11 mouse cellular contexts compared by ENCODE assay signal in genomic region chr12:8345539-8345938, GRCm38 (mm10). TPM values are rescaled to one million over a fixed set of nuclear protein-coding genes. Genes with fewer than 3 reads are reported as not detected.
DNase-seq lines count a peak whose midpoint lies in the region; ATAC-seq and TF ChIP-seq lines count a peak whose summit lies in the region.
"Had no signal": no experiment of that assay in that cellular context is flagged by ENCODE, and none has a peak within 500 bp of the region (broad histone marks: within the 10 kb centered on the region; RNA-seq: fewer than 3 reads in every experiment).

No protein-coding gene starts in this region.

- TF ChIP-seq EP300 in heart, adult 2 months (IDR thresholded peaks at IDR 0.05; ENCODE audit: insufficient read depth, low read depth, low read length): no peak

- peaks cover 42% of the 10 kb centered on the region for H3K4me1 ChIP-seq in heart, adult 2 months (ENCODE audit: control insufficient read depth, insufficient read depth, low read length)
- peaks cover 16% of the 10 kb centered on the region; the same call in 1 of the 2 replicates for H3K4me1 ChIP-seq in liver, embryonic 13.5 days (replicated peaks)
- H3K4me1 ChIP-seq: forebrain, embryonic 15.5 days had no signal

- no peak overlapping the region for H3K4me3 ChIP-seq in heart, adult 2 months
- H3K4me3 ChIP-seq in layer of hippocampus, adult 2 months: no peak overlapping the region
- no peak overlapping the region for H3K4me3 ChIP-seq in liver, embryonic 13.5 days (replicated peaks)
- H3K4me3 ChIP-seq: forebrain, embryonic 15.5 days had no signal

- intact Hi-C loops in heart, adult 2 months (cut with DNase I): no loop called here
- intact Hi-C loops in heart, postnatal 36 days (cut with DNase I): no loop called here
- intact Hi-C loops in left cerebral cortex, postnatal 10 days (cut with DNase I): no loop called here

- H3K9me3 ChIP-seq in liver, embryonic 13.5 days (replicated peaks): no peaks in the 10 kb centered on the region
- H3K9me3 ChIP-seq: forebrain, embryonic 15.5 days had no signal

- H3K9ac ChIP-seq in heart, adult 2 months (ENCODE audit: low read depth, low read length): peak overlapping the region; percentile 1
- no peak overlapping the region for H3K9ac ChIP-seq in liver, embryonic 13.5 days
- H3K9ac ChIP-seq: forebrain, embryonic 15.5 days had no signal

- no peaks in the 10 kb centered on the region for H3K79me2 ChIP-seq in heart, adult 2 months (replicated peaks; ENCODE audit: control insufficient read depth, insufficient read depth, low read length)

- H3K27me3 ChIP-seq in heart, adult 2 months (ENCODE audit: control insufficient read depth, insufficient read depth, low read length): no peaks in the 10 kb centered on the region
- no peaks in the 10 kb centered on the region for H3K27me3 ChIP-seq in liver, embryonic 13.5 days
- H3K27me3 ChIP-seq: forebrain, embryonic 15.5 days had no signal

- ATAC-seq in common myeloid progenitor, adult 5-6 weeks (replicated peaks; ENCODE audit: low read depth, poor library complexity, severe bottlenecking): peak; percentile 7
- no peak for ATAC-seq in liver, embryonic 13.5 days (ENCODE audit: low read depth)
- ATAC-seq: forebrain, embryonic 15.5 days had no signal

- no peak for TF ChIP-seq POLR2A in heart, adult 2 months (IDR thresholded peaks at IDR 0.05; ENCODE audit: insufficient read depth, low read depth, low read length)

- WGBS in heart, adult 2 months: 94% methylated on average over 5 of the region's 5 CpGs
- 75% methylated on average over 5 of the region's 5 CpGs for WGBS in liver, embryonic 13.5 days (ENCODE audit: insufficient replicate concordance)

- H3K36me3 ChIP-seq in heart, adult 2 months (ENCODE audit: control insufficient read depth, insufficient read depth, low read length): peaks cover under 1% of the 10 kb centered on the region; the same call in 1 of the 2 replicates
- no peaks in the 10 kb centered on the region for H3K36me3 ChIP-seq in liver, embryonic 13.5 days

- no peak overlapping the region for H3K4me2 ChIP-seq in liver, embryonic 13.5 days
- H3K4me2 ChIP-seq: forebrain, embryonic 15.5 days had no signal

- peak overlapping the region; percentile 80 for H3K27ac ChIP-seq in heart, adult 2 months
- peak overlapping the region; percentile 84 for H3K27ac ChIP-seq in layer of hippocampus, adult 2 months
- peak overlapping the region; percentile 77 for H3K27ac ChIP-seq in liver, embryonic 13.5 days
- H3K27ac ChIP-seq: forebrain, embryonic 15.5 days had no signal

- TF ChIP-seq CTCF in heart, adult 2 months (IDR thresholded peaks at IDR 0.05): no peak
- TF ChIP-seq CTCF in layer of hippocampus, adult 2 months (conservative IDR thresholded peaks at IDR 0.05): no peak

- no peak for DNase-seq in heart, adult 2 months
- no peak for DNase-seq in heart, postnatal 36 days
- no peak for DNase-seq in layer of hippocampus, adult 2 months (ENCODE audit: low spot score in 2 of 2)
- no peak for DNase-seq in layer of hippocampus, postnatal 36 days
- DNase-seq in liver, embryonic 13.5 days: no peak
- DNase-seq in urinary bladder, postnatal 36 days (ENCODE audit: low spot score in 2 of 2): no peak
- no peak for DNase-seq in left cerebral cortex, postnatal 10 days (ENCODE audit: extremely low spot score in 1 of 2, low spot score in 2 of 2)

RNA-seq across cellular contexts. Expression of gene Hs1bp3, which starts 32.3 kb away (rescaled TPM):
- total RNA-seq in heart, adult 2 months (2021): 10 to 100 TPM; 12.7 to 13.8 TPM
- 17.3 and 20.5 TPM in 2 replicates for polyA plus RNA-seq in heart, adult 2 months (2012; rRNA removed)
- 10 to 100 TPM; 15.9 to 18.0 TPM for total RNA-seq in heart, postnatal 36 days (2021)
- total RNA-seq in layer of hippocampus, adult 2 months (2021): 10 to 100 TPM; 12.2 to 15.1 TPM
- 10 to 100 TPM; 12.7 to 16.9 TPM for total RNA-seq in layer of hippocampus, postnatal 36 days (2021)
- total RNA-seq in common myeloid progenitor, adult 5-6 weeks (2017): 1.4 and 6.9 TPM in 2 replicates
- 3.7 and 4.1 TPM in 2 replicates for polyA plus RNA-seq in liver, embryonic 13.5 days (2015; fragmentation: Nextera tagmentation; extraction: Ambion mirVana)
- 10 to 100 TPM in 1 of 2 experiments, 1 to 10 TPM in 1; 9.4 to 10.1 TPM for total RNA-seq in left cerebral cortex, postnatal 10 days (2021)

RNA-seq across cellular contexts. Expression of gene Gdf7, which starts 43.8 kb away (rescaled TPM):
- under 1 TPM; 0.41 to 0.84 TPM for total RNA-seq in heart, adult 2 months (2021)
- polyA plus RNA-seq in heart, adult 2 months (2012; rRNA removed): 0.82 and 0.96 TPM in 2 replicates
- under 1 TPM; 0.43 to 0.83 TPM for total RNA-seq in heart, postnatal 36 days (2021)
- total RNA-seq in layer of hippocampus, adult 2 months (2021): not detected
- total RNA-seq in layer of hippocampus, postnatal 36 days (2021): under 1 TPM in 1 of 2 experiments, not detected in 1; 0.25 TPM
- total RNA-seq in common myeloid progenitor, adult 5-6 weeks (2017): not detected in 2 replicates
- polyA plus RNA-seq in liver, embryonic 13.5 days (2015; fragmentation: Nextera tagmentation; extraction: Ambion mirVana): not detected in 2 replicates
- total RNA-seq in left cerebral cortex, postnatal 10 days (2021): under 1 TPM in 1 of 2 experiments, not detected in 1; 0.24 TPM
- total RNA-seq: monocyte, adult 5-6 weeks had no signal
- polyA plus RNA-seq: stomach, embryonic 14.5 days had no signal
